Mouse (Mus musculus) liver, adult (tissue): ENCODE measurements around the gene Syne2.

ENCODE experiments used
- GATA4 ChIP-seq: IDR thresholded peaks from 2 replicates; pipeline ENCODE4 v1.6.1; 2014; ENCODE audit warnings: mild to moderate bottlenecking, low read length; ENCODE audit not compliant: insufficient replicate concordance

The Syne2 gene

DNA sequence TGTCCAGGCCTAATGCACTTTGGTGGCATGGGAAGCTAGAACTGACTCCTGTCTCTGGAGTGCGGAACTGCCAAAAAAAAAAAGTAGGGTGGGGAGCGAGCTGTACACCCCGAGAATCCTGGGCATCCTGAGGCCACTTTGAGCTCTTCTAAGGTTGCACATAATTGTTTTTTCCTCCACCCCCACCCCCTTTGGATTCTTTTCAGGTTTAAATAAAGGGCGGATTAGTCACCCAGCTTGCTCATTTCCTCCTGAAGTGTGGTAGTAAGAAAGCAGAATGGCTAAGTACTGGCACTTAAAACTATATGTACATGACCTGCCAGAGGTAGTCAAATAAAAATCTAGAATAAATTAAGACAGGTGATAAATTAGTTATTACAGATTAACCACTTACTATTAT is 195.5 kb downstream of the Syne2 start:
- TF ChIP-seq GATA4: no peak

DNA sequence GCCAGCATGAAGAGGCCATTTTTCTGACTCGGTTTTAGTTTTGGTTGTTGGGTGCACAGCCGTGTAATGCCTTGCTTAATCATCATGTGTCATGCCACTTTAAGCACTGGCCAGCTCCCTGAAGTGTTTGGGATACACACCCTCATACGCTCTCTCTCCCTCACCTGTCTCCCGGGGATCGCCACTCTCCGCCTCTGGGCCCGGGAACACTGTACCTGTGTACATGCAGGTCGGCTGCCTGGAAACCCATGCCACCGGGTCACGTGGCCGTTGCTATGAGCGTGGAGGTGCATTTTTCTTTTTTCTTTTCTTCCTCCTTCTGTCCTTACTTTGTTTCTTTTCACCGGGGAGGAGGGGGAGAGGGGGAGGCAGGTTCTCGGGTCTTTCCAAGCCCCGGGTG is 197.1 kb downstream of the Syne2 start:
- no peak for TF ChIP-seq GATA4

DNA sequence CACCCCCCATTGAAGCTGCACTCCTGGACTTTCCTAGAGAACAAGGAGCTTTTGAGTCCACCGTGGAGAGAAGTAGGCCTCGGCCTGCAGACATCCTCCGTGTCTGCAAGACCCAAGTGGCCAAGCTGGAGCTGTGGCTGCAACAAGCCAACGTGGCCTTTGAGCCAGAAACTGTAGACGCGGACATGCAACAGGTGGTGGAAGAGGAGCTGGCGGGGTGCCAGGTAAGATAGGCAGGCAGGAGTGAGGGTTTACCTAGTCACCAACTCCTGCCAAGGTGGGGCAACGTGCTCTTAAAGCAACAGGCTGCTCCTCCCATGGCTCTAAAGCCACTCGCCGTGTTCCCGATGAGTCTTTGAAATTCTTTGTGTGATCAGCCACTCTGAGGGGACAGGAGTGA is 197.6 kb downstream of the Syne2 start:
- TF ChIP-seq GATA4: no peak

DNA sequence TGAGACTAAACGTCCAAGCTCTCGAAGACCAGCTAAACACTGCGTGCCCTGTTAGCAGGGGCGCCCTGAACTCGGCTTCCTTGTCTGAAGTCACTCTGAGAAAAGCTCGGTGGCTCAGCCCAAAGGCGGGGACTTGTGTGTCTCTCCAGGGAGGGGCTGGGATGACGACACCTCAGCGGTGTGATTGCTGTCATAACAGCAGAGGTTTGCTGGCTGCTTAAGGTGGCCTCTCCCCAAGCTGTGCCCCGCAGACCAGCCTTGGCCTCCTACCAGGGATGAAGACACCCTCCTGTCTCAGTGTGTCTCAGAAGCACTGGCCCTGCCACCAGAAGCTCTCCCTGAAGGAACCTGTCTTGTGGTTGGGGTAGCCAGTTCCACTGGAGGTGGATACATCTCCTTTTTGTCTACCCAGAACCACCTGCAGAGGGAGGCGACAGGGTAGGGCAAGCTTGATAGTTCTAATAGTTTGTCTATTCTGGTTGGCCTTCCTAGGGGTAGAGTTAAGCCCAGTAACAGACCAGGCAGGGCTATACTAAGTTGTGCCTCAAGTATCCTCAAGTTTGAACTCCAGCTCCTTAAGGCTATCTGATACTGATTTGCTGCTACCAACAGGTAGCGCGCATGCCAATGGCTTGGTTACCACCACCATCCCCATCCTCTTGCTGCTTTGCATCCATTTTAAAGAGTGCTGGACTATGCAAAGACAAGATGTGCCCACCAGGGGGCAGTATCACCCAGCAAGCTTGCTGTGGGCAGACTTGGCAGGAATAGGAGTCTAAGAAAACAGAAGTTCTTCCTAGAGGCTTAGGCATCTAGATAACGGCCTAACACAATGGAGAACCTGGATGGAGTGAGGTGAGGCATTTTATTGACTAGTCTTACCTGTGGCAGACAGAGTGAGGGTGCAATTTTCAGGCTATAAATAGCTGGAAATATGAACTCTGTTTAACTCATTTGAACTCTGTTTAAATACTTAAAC is 198.5 kb downstream of the Syne2 start:
- no peak for TF ChIP-seq GATA4

DNA sequence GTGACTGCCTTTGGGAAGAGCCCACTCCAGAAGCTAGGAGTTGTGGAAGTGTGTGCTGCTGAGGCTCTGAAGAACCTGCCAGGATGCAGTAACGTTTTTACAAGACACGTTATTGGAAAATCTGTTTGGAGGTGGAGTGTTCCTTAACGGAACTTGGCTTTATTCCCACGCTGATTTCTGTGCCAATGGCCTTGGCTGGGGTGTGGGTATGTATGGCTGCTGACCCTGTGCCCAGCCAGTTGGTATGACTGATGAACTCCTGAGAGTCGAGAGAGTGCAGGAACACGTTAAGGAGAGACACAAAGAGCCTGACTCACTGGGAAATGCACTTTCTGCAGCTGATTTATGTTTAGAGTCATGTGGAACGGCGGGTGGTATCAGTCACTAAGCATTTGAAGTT is 200.7 kb downstream of the Syne2 start:
- TF ChIP-seq GATA4: no peak

DNA sequence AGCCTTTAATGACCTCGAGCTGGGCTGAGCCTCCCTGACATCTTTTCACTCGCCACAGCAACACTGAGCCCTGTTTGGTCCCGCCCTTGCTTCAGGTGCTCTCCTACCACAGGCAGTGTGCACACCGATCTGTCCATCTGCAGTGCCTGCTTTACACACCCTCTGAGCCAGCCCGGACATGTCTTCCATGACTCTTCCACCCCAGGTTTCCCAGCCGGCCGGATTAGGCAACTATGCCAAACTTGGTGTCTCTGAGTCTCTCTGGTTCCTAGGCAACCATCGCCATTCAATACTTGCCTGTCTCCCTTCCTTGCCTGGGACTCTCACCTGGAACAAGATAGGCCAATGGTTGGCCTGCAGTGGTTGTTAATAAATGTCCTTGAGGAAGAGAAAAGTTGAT is 224.4 kb downstream of the Syne2 start:
- no peak for TF ChIP-seq GATA4

DNA sequence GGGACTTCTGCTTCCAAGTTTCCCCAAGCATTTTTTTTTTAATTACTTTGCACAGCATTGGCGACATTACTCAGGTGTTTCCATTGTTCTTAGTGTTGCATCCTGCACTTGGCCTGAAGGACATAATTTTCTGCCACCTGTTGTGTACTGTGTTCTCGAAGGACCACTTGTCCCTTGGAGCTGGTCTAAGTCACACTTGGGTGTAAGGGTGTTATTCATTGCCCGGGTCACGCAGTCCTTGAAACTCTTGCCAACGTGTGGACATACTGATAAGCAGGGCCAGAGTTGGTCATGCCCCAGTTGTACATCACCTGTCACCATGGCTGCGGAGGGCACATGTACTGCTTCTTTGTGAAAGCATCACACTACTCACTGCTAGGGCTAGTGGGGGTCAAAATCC is 228.6 kb downstream of the Syne2 start:
- no peak for TF ChIP-seq GATA4

DNA sequence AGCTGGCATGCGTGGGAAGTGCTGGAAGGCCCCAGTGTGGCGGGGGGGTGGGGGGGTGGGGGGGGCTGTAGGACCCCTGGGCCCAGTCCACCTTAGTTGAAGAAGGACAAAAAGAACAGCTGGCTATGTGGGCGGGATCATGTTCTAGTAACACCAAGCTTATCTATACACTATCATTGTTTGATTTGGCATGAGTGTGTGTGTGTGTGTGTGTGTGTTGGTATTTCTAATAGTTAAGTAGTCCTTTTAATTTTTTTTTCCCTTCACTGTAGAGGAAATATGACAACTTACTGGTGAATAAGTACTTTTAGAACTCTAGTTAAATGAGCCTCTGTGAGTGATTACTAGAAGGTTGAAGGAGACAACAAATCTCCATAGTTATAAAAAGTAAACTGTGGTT is 230.0 kb downstream of the Syne2 start:
- TF ChIP-seq GATA4: no peak

DNA sequence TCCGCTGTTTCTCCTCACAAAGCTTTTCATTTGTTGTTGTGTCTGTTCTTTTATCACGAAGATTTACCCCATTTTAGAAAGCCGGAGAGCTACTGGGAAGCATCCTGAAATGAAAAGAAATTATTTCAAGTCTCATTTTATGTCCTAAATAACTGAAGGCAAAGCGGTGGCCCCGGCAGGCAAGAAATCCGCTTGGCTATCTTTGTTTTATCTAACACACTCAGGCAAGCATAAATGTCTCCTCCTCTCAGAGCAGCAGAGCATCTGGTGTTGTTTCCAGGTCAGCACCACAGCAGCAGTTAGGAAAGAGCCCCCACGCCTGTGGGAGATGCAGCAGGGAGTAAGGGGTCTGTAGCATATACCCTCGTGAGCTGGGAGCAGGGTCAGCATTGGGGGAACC is 230.7 kb downstream of the Syne2 start:
- TF ChIP-seq GATA4: no peak

DNA sequence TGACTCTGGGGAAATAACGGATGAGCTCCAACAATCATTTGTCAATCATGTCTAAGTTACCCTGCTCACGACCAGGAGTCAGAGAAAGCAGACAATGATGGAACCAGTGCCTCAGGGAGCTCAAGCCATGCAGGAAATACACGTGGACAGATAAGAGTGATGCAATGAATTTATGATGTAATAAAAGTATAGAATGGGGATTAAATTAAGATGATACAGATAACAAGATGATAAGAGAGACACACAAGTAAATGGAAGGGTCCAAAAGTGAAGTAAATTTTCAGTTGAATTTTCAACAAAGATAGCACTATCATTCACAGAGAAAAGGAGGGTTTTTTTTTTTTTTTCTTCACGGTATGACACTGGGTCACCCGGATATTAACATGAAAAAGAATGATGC is 231.4 kb downstream of the Syne2 start:
- no peak for TF ChIP-seq GATA4

DNA sequence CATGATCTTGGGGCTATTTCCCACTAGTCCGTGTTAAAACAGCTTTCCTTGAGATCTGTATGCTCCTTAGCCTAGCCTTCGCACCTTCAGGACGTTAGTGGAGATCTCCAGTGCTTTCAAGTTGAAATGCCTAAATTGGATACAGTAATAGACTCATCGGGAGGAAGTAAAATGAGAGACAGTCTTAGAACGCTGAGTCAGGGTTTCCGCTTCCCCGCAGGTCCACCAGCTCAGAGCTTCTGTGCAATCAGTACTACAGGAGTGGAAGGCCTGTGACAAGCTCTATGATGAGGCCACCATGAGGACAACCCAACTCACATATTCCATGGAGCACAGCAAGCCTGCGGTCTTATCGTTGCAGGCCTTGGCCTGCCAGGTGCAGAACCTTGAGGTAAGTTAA is 233.9 kb downstream of the Syne2 start:
- no peak for TF ChIP-seq GATA4

DNA sequence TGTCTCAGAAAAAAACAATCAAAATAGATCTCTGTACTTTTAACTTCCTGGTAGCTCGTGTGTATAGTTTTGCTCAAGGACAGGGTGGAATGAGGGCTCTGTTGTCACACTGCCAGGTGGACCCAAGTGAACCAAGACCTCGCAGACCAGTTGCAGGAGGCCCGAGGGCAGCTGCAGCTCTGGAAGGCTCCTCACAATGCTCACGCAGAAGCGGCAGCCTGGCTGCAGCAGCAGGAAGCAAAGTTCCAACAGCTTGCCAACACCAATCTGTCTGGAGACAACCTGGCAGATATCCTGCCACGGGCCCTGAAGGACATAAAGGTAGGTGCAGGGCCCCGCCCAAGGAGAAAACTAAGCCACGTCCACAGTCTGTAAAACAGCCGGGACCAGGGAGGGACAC is 236.7 kb downstream of the Syne2 start:
- no peak for TF ChIP-seq GATA4

DNA sequence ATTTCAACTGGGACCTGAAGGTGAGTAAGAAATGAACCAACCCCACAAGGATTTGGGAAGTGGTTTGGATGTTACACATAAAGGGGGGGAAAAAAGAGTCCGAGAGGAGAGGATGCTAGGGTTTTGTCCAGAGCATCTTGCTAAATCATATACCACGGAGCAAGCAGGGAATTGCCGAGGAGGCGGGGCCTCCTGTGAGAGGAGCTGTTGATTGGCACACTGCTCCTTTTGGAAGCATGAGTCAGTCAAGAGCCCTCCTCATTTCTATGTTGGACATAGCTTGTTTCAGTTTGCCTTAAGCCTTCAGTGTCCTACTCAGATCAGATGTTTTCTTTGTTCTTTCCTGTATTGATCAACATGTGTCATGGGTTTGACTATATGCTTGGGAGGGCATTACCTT is 245.1 kb downstream of the Syne2 start:
- TF ChIP-seq GATA4: no peak

DNA sequence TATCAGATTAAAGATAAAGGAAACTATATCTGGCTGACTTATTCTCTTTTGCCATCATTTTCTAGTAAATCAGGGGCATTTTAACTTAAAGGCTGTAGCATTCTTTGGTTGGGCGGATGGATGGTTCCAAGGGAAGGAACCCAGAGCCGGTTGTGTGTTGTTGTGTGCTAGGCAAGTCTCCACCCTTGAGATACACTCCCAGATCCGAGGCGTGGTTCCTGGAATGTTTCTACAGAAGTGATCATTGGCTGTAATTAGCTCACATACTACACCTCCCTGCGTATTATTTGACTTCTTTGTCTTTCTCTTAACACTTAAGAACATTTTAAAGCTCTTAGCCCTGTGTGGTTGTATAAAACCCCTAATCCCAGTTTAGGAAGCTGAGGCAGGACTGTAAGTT is 252.5 kb downstream of the Syne2 start:
- TF ChIP-seq GATA4: no peak

DNA sequence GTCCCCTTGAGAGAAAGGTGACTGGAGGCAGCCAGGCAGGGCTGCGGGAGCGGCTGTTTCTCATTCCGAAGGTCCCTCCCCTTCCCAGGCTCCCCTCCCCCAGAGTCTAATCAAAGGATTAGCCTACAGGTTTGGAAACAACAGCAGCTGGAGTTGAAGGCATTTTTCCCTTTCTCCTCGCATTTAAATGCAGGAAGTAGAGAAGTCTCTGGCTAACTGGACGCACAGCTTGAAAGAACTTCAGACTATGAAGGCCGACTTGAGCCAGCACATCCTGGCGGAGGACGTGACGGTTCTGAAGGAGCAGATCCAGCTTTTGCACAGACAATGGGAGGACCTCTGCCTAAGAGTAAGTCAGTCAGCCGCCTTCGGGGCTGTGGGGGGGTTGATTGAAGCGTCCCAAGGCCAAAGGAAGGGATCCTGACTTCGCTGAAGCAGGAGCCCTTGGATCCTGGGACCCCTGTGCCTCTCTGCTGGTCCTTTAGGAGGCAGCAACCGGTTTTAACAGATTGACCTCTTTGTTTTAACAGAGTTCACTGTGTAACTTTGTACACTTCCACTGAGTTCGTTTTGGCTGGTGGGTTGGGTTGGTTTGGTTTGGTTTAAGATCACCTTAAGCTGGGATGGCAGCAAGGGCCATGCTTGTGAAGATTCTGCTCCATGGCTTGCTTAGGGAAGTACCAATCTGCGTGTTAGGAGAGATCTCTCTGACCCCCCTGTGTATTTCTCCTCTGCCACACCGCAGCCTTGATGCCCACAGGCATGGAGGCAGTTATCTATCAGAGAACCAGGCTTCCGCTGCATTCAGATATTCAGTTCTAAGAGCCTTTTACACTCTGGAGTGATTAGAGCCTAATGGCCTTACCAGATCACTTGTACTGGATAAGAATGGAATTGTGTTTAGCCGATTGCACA is 254.3 kb downstream of the Syne2 start:
- no peak for TF ChIP-seq GATA4
